Mouse (Mus musculus): Measurements from ENCODE around the gene Crot.

DNA sequence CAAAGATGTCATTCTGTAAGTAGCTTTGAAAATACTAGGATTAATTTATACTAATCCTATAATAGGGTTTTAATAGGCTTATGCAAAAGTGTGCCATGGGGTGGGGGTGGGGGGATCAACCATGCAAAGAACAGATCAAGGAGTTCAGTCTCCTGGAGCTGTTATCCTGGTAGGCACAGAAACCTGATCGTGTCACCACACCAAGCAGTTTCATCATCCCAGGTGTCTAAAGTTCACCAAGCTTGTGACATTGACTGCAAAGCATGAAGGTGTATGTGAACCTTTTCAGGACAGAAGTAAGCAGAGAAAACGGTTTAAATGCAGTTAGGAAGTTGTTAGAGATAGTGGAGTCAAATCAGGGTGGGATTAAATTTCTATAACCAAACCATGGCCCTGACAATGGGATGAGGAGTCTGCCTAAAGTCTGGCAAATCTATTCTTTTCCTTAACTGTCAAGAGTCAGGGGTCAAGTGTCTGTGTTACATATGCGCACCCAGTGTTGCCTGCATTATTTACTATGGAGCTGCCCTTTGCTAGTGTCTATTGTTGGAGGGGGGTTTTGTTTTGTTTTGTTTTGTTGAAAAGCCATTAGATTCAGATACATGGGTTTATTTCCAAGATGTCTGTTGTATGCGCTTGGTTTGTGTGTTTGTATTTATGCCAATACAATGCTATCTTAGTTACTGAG is 49.6 kb downstream of the Crot start:
- TF ChIP-seq CTCF (IDR thresholded peaks at IDR 0.05; ENCODE audit: insufficient read depth, low read depth, low read length) (no peak), POLR2A (IDR thresholded peaks at IDR 0.05; ENCODE audit: insufficient read depth, low read depth, low read length) (no peak)
